Mouse (Mus musculus) kidney, embryonic 15.5 days (tissue): ENCODE measurements around the gene Zfand4. TPM values are rescaled to one million over a fixed set of nuclear protein-coding genes. Genes with fewer than 3 reads are reported as not detected.
"Not testable (repeated sequence)": the region's sequence is repeated elsewhere in the genome, so short reads cannot be mapped to it uniquely, and the experiment has no call there.

Source experiments
- ATAC-seq: fragments of 200-750 bp; cut with Nextera tagmentation; replicated peaks from 2 replicates; pipeline ENCODE4 v1.8.0; 2017; ENCODE audit warnings: moderate TSS enrichment; ENCODE audit not compliant: low FRiP score
- H3K27ac ChIP-seq: fragments of 300-500 bp; sonication (generic); 2 replicates; pipeline ENCODE4 v1.5.1; 2015; ENCODE audit warnings: mild to moderate bottlenecking, inconsistent platforms
- H3K27me3 ChIP-seq: fragments of 300-500 bp; sonication (generic); 2 replicates; pipeline ENCODE4 v1.6.1; 2015; ENCODE audit warnings: inconsistent platforms
- H3K36me3 ChIP-seq: fragments of 300-500 bp; sonication (generic); 2 replicates; pipeline ENCODE4 v1.6.1; 2015; ENCODE audit warnings: inconsistent platforms
- H3K4me1 ChIP-seq: fragments of 300-500 bp; sonication (generic); 2 replicates; pipeline ENCODE4 v1.6.1; 2015; ENCODE audit warnings: inconsistent platforms
- H3K4me2 ChIP-seq: fragments of 300-500 bp; sonication (generic); 2 replicates; pipeline ENCODE4 v1.6.1; 2015; ENCODE audit warnings: moderate library complexity, mild to moderate bottlenecking, inconsistent platforms
- H3K4me3 ChIP-seq: fragments of 300-500 bp; sonication (generic); replicated peaks from 2 replicates; pipeline ENCODE4 v1.5.1; 2015; ENCODE audit warnings: mild to moderate bottlenecking, inconsistent platforms
- H3K9ac ChIP-seq: fragments of 300-500 bp; sonication (generic); 2 replicates; pipeline ENCODE4 v1.6.1; 2015; ENCODE audit warnings: mild to moderate bottlenecking, inconsistent platforms
- H3K9me3 ChIP-seq: fragments of 300-500 bp; sonication (generic); replicated peaks from 2 replicates; pipeline ENCODE4 v1.6.1; 2016; ENCODE audit warnings: inconsistent platforms
- WGBS: fragments of 180-500 bp; shearing (Covaris S2); methylation state at CpG from one replicate; pipeline ENCODE4 v1.1.7; 2015; ENCODE audit warnings: mixed read lengths; 5-methylcytosine and 5-hydroxymethylcytosine counted together
- polyA plus RNA-seq: library from polyadenylated mRNA; unstranded; fragments of >200 nt; fragmentation: Nextera tagmentation; extraction: Ambion mirVana; gene quantifications from 2 replicates; pipeline ENCODE4 v1.2.1, GENCODE M21; 2015

Zfand4 gene
- polyA plus RNA-seq, 1 experiment from 2014 or later: 7.6 TPM

- WGBS: 83% methylated on average over 2 of the region's 2 CpGs
- Histone ChIP-seq H3K27ac (no peak overlapping the region), H3K4me1 (no peaks in the 10 kb centered on the region), H3K27me3 (no peaks in the 10 kb centered on the region), H3K4me2 (no peak overlapping the region), H3K9me3 (no peaks in the 10 kb centered on the region), H3K36me3 (no peaks in the 10 kb centered on the region), H3K4me3 (no peak overlapping the region), H3K9ac (no peak overlapping the region)
- ATAC-seq: no peak
Measured at GRCm38 (mm10) chr6:116331396-116331795, 67.4 kb downstream of the Zfand4 start.

GRCm38 (mm10) chr6:116337466-116337834 lies 73.4 kb downstream of the Zfand4 start:
- Histone ChIP-seq H3K9me3 (no peaks in the 10 kb centered on the region), H3K4me1 (peaks cover 9% of the 10 kb centered on the region), H3K27ac (no peak overlapping the region), H3K36me3 (peaks cover 3% of the 10 kb centered on the region; the same call in 1 of the 2 replicates), H3K9ac (0 out of 2 replicates have a peak overlapping the region, but pooled peaks have one; percentile 79), H3K27me3 (no peaks in the 10 kb centered on the region), H3K4me3 (peak overlapping the region; percentile 98), H3K4me2 (peak overlapping the region; percentile 69)
- WGBS: 4% methylated on average over 7 of the region's 7 CpGs
- ATAC-seq: no peak

- ATAC-seq: peak; percentile 99
- H3K36me3 ChIP-seq: peaks cover 3% of the 10 kb centered on the region; the same call in 1 of the 2 replicates
- peak within 1 kb of the TSS; percentile 80 for H3K27ac ChIP-seq
- peak within 1 kb of the TSS; percentile 98 for H3K4me3 ChIP-seq
- peak within 1 kb of the TSS; percentile 79 for H3K9ac ChIP-seq
- no peaks in the 10 kb centered on the region for H3K9me3 ChIP-seq
- peaks cover 9% of the 10 kb centered on the region for H3K4me1 ChIP-seq
- peak within 1 kb of the TSS; percentile 69 for H3K4me2 ChIP-seq
- WGBS: under 1% methylated on average over 75 of the region's 75 CpGs
- H3K27me3 ChIP-seq: no peaks in the 10 kb centered on the region
Measured at GRCm38 (mm10) chr6:116337835-116338501, 73.9 kb downstream of the Zfand4 start, which contains the start of gene March8. Gene March8, plus strand, starts transcription at chr6:116338024.

- Histone ChIP-seq H3K4me1 (peaks cover 9% of the 10 kb centered on the region), H3K4me3 (peak overlapping the region; percentile 98), H3K9me3 (no peaks in the 10 kb centered on the region), H3K9ac (peak overlapping the region; percentile 79), H3K27me3 (no peaks in the 10 kb centered on the region), H3K36me3 (peaks cover 3% of the 10 kb centered on the region; the same call in 1 of the 2 replicates), H3K4me2 (peak overlapping the region; percentile 69), H3K27ac (no peak overlapping the region)
- ATAC-seq: no peak
- WGBS: 7% methylated on average over 8 of the region's 8 CpGs
Measured at GRCm38 (mm10) chr6:116338520-116338919, 74.5 kb downstream of the Zfand4 start.

GRCm38 (mm10) chr6:116339088-116339487 lies 75.1 kb downstream of the Zfand4 start:
- H3K4me3 ChIP-seq: peak overlapping the region; percentile 98

GRCm38 (mm10) chr6:116340521-116340920 lies 76.5 kb downstream of the Zfand4 start:
- Histone ChIP-seq H3K27me3 (no peaks in the 10 kb centered on the region), H3K4me2 (no peak overlapping the region), H3K4me1 (peaks cover 9% of the 10 kb centered on the region), H3K36me3 (peaks cover 3% of the 10 kb centered on the region; the same call in 1 of the 2 replicates), H3K9me3 (no peaks in the 10 kb centered on the region), H3K9ac (no peak overlapping the region), H3K4me3 (no peak overlapping the region), H3K27ac (no peak overlapping the region)
- WGBS: 97% methylated on average over 1 of the region's 1 CpGs
- no peak for ATAC-seq

More at GRCm38 (mm10) chr6:116339088-116339487, 75.1 kb downstream of the Zfand4 start:
- Histone ChIP-seq H3K4me2 (peak overlapping the region; percentile 69), H3K9ac (no peak overlapping the region), H3K4me1 (peaks cover 9% of the 10 kb centered on the region), H3K27me3 (no peaks in the 10 kb centered on the region), H3K9me3 (no peaks in the 10 kb centered on the region), H3K27ac (no peak overlapping the region), H3K36me3 (peaks cover 3% of the 10 kb centered on the region; the same call in 1 of the 2 replicates)
- ATAC-seq: no peak
- WGBS: 83% methylated on average over 5 of the region's 5 CpGs

GRCm38 (mm10) chr6:116347953-116348352 lies 83.9 kb downstream of the Zfand4 start:
- Histone ChIP-seq H3K27me3 (no peaks in the 10 kb centered on the region), H3K9me3 (no peaks in the 10 kb centered on the region), H3K36me3 (no peaks in the 10 kb centered on the region), H3K4me3 (no peak overlapping the region), H3K4me2 (no peak overlapping the region), H3K4me1 (no peaks in the 10 kb centered on the region), H3K9ac (no peak overlapping the region), H3K27ac (no peak overlapping the region)
- WGBS: 83% methylated on average over 2 of the region's 2 CpGs
- ATAC-seq: no peak

GRCm38 (mm10) chr6:116349997-116350396 lies 86.0 kb downstream of the Zfand4 start:
- WGBS: 64% methylated on average over 3 of the region's 3 CpGs
- no peaks in the 10 kb centered on the region for H3K36me3 ChIP-seq
- H3K9me3 ChIP-seq: no peaks in the 10 kb centered on the region
- H3K4me3 ChIP-seq: no peak overlapping the region
- no peak overlapping the region for H3K27ac ChIP-seq
- no peaks in the 10 kb centered on the region for H3K27me3 ChIP-seq
- no peak overlapping the region for H3K4me2 ChIP-seq
- no peaks in the 10 kb centered on the region for H3K4me1 ChIP-seq
- ATAC-seq: peak; percentile 79
- no peak overlapping the region for H3K9ac ChIP-seq

- H3K36me3 ChIP-seq: no peaks in the 10 kb centered on the region
- no peaks in the 10 kb centered on the region for H3K9me3 ChIP-seq
- 88% methylated on average over 6 of the region's 6 CpGs for WGBS
- no peak overlapping the region for H3K4me3 ChIP-seq
- H3K4me2 ChIP-seq: no peak overlapping the region
- H3K27me3 ChIP-seq: no peaks in the 10 kb centered on the region
- no peak overlapping the region for H3K9ac ChIP-seq
- no peaks in the 10 kb centered on the region for H3K4me1 ChIP-seq
- no peak overlapping the region for H3K27ac ChIP-seq
- no peak; the same call in 1 of the 2 replicates for ATAC-seq
Measured at GRCm38 (mm10) chr6:116350643-116351042, 86.6 kb downstream of the Zfand4 start.

- 83% methylated on average over 4 of the region's 4 CpGs for WGBS
- Histone ChIP-seq H3K9me3 (no peaks in the 10 kb centered on the region), H3K27me3 (no peaks in the 10 kb centered on the region), H3K36me3 (no peaks in the 10 kb centered on the region), H3K27ac (no peak overlapping the region), H3K4me3 (no peak overlapping the region), H3K4me2 (no peak overlapping the region), H3K9ac (no peak overlapping the region), H3K4me1 (no peaks in the 10 kb centered on the region)
- ATAC-seq: no peak
Measured at GRCm38 (mm10) chr6:116351534-116351933, 87.5 kb downstream of the Zfand4 start.

GRCm38 (mm10) chr6:116353428-116353827 lies 89.4 kb downstream of the Zfand4 start:
- no peak for ATAC-seq
- Histone ChIP-seq H3K36me3 (no peaks in the 10 kb centered on the region), H3K4me1 (0 out of 2 replicates have a peak, but pooled peaks cover 3% of the 10 kb centered on the region), H3K9ac (no peak overlapping the region), H3K4me3 (no peak overlapping the region), H3K27me3 (no peaks in the 10 kb centered on the region), H3K27ac (no peak overlapping the region), H3K4me2 (no peak overlapping the region), H3K9me3 (no peaks in the 10 kb centered on the region)
- WGBS: 97% methylated on average over 1 of the region's 1 CpGs

GRCm38 (mm10) chr6:116356311-116356947 lies 92.4 kb downstream of the Zfand4 start:
- H3K27me3 ChIP-seq, H3K4me2 ChIP-seq, ATAC-seq, H3K36me3 ChIP-seq, H3K4me3 ChIP-seq, H3K9ac ChIP-seq, H3K4me1 ChIP-seq, H3K9me3 ChIP-seq, H3K27ac ChIP-seq: not testable (repeated sequence)
- 78% methylated on average over 8 of the region's 8 CpGs for WGBS
